Mouse (Mus musculus): ENCODE data around the gene Gm20388.

The Gm20388 gene

GRCm38 (mm10) chr8:121846815-121847214 is 1936.2 kb downstream of the Gm20388 start:
- no peak for DNase-seq (ENCODE audit: low read depth)

- no peak for DNase-seq (ENCODE audit: low read depth)
Observed at GRCm38 (mm10) chr8:121847261-121847822, 1936.7 kb downstream of the Gm20388 start.

- DNase-seq (ENCODE audit: low read depth): no peak
Observed at GRCm38 (mm10) chr8:121847987-121848386, 1937.3 kb downstream of the Gm20388 start.

- peak; percentile 67 for DNase-seq (ENCODE audit: low read depth)
Observed at GRCm38 (mm10) chr8:121848495-121848894, 1937.9 kb downstream of the Gm20388 start.

GRCm38 (mm10) chr8:121849303-121849702 is 1938.7 kb downstream of the Gm20388 start:
- no peak for DNase-seq (ENCODE audit: low read depth)

- DNase-seq (ENCODE audit: low read depth): peak; percentile 92
Observed at GRCm38 (mm10) chr8:121850018-121850417, 1939.4 kb downstream of the Gm20388 start.

- DNase-seq (ENCODE audit: low read depth): peak; percentile 11
Observed at GRCm38 (mm10) chr8:121850436-121850820, 1939.8 kb downstream of the Gm20388 start.

GRCm38 (mm10) chr8:121850821-121851470 is 1940.3 kb downstream of the Gm20388 start:
- DNase-seq (ENCODE audit: low read depth): peak; percentile 99

GRCm38 (mm10) chr8:121851716-121852115 is 1941.1 kb downstream of the Gm20388 start:
- DNase-seq (ENCODE audit: low read depth): no peak

- DNase-seq (ENCODE audit: low read depth): no peak
Observed at GRCm38 (mm10) chr8:121852464-121852863, 1941.8 kb downstream of the Gm20388 start.

- DNase-seq (ENCODE audit: low read depth): peak; percentile 56
Observed at GRCm38 (mm10) chr8:121853586-121853985, 1942.9 kb downstream of the Gm20388 start.

GRCm38 (mm10) chr8:121856071-121856746 is 1945.6 kb downstream of the Gm20388 start:
- no peak for DNase-seq (ENCODE audit: low read depth)

- DNase-seq (ENCODE audit: low read depth): no peak
Observed at GRCm38 (mm10) chr8:121857331-121857730, 1946.7 kb downstream of the Gm20388 start.

- no peak for DNase-seq (ENCODE audit: low read depth)
Observed at GRCm38 (mm10) chr8:121857747-121858146, 1947.1 kb downstream of the Gm20388 start.

GRCm38 (mm10) chr8:121861276-121861675 is 1950.6 kb downstream of the Gm20388 start:
- DNase-seq (ENCODE audit: low read depth): peak; percentile 68

GRCm38 (mm10) chr8:121861806-121862548 is 1951.3 kb downstream of the Gm20388 start:
- peak; percentile 57 for DNase-seq (ENCODE audit: low read depth)

- DNase-seq (ENCODE audit: low read depth): peak; percentile 29
Observed at GRCm38 (mm10) chr8:121865356-121865755, 1954.7 kb downstream of the Gm20388 start.

- DNase-seq (ENCODE audit: low read depth): no peak
Observed at GRCm38 (mm10) chr8:121868196-121868595, 1957.6 kb downstream of the Gm20388 start.

- no peak for DNase-seq (ENCODE audit: low read depth)
Observed at GRCm38 (mm10) chr8:121868896-121869295, 1958.3 kb downstream of the Gm20388 start.

- DNase-seq (ENCODE audit: low read depth): no peak
Observed at GRCm38 (mm10) chr8:121870190-121870589, 1959.5 kb downstream of the Gm20388 start.

GRCm38 (mm10) chr8:121871833-121872440 is 1961.3 kb downstream of the Gm20388 start:
- peak; percentile 20 for DNase-seq (ENCODE audit: low read depth)

- peak; percentile 89 for DNase-seq (ENCODE audit: low read depth)
Observed at GRCm38 (mm10) chr8:121874031-121874430, 1963.4 kb downstream of the Gm20388 start.

Data from NIH3T3 (cell line).